Mouse (Mus musculus): Measurements from ENCODE around the gene Msx2. TPM values are rescaled to one million over a fixed set of nuclear protein-coding genes. Genes with fewer than 3 reads are reported as not detected.

Msx2 gene
- total RNA-seq, 2 experiments from 2014 or later, result 0.43 to 0.46 TPM

DNA sequence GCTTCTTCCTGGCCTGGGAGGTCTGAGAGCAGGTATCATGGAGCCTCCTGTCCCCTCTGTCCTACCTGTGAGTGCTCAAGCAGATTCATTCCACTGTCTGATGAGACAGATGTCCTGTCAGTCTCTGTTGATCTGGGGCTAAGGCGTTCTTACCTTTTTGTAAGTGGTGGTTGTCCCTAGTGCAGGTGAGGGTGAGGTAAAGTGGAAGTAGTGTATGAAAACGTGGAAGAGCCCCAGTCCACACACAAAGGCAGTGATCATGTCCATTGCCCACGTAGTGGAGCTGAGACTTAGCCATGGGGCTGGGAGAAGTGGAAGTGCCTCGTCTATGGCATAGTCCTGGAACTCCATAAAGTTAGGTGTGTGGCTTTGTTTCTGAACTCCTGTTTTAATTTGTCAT is 51.7 kb downstream of the Msx2 start:
- intact Hi-C loops (cut with DNase I), result no loop called here
- no peak for DNase-seq (ENCODE audit: low spot score in 2 of 2)

DNA sequence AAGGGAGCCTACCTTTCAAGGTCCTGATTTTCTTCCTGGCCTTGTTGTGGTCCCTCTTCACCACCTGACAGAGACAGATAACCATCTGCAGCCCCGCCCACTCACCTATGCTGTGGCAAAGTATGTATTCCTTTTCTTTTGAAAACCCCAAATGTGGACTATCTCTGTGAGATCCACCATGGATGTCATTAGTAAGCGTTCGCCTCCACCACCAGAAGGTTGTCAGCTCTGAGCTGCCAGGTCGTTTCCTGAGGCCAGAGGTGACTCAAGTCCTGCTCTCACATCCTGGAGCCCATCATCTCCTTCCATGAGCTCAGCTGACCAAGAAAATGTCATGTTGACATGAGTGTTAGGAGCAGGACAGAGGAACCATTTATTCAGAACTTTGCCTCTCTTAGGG is 52.1 kb downstream of the Msx2 start:
- DNase-seq (ENCODE audit: low spot score in 2 of 2), result no peak
- intact Hi-C loops (cut with DNase I), result no loop called here

GRCm38 (mm10) chr13:53419681-53420080 is 53.2 kb downstream of the Msx2 start:
- intact Hi-C loops (cut with DNase I), result no loop called here
- DNase-seq (ENCODE audit: low spot score in 2 of 2), result no peak

- DNase-seq (ENCODE audit: low spot score in 2 of 2), result no peak
- intact Hi-C loops (cut with DNase I), result no loop called here
Measured at GRCm38 (mm10) chr13:53417701-53418100, 55.2 kb downstream of the Msx2 start.

Other genes with a start within 250 kb of the Msx2 start
- gene Ror2, start 186.9 kb downstream of the Msx2 start, total RNA-seq (2021), result 1 to 10 TPM; 1.2 to 1.3 TPM
- 10 to 100 TPM; 28.1 to 31.7 TPM for gene Sptlc1, start 95.7 kb downstream of the Msx2 start, total RNA-seq (2021)

Measured in left cerebral cortex, postnatal 25 days (tissue).